Mouse (Mus musculus): ENCODE data around the gene Lin54. TPM values are rescaled to one million over a fixed set of nuclear protein-coding genes. Genes with fewer than 3 reads are reported as not detected.
A peak's percentile ranks its signal among the peaks of the same experiment; 100 is the strongest.

Lin54 gene
- polyA plus RNA-seq (2015; fragmentation: Nextera tagmentation; extraction: Ambion mirVana), result 11.8 and 12.9 TPM in 2 replicates

DNA sequence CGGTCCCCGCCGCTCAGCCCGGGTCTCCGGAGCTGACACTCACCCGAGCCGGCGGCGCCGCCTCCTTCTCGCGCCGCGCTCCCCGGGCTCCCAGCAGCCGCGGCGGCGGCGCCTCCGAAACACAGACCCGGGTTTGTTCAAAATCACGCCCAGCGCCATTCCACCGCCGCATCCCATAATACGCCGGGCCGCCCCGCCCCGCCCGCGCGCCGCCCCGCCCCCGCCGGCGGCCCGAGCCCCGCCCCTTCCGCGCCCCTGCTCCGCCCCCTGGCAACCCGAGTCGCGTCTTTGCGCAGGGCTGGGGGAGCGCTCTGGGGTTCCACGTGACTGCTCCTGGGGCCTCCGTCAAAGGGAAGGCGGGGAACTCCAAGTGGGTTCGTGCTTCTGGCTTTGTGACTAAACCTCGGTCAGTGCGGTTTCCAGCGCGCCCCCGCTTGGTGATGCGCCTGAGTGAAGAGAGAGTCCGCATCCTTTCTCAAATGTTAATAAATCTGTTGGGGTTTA, at the start of gene Lin54:
Gene Lin54, minus strand, starts transcription at position 182 of the 504 bp plus-strand sequence.
- under 1% methylated on average over 43 of the region's 60 CpGs for WGBS
- H3K4me1 ChIP-seq, result peaks cover 8% of the 10 kb centered on the region; the same call in 1 of the 2 replicates
- ATAC-seq (ENCODE audit: insufficient read depth, low FRiP score, low read depth), result peak; percentile 94

DNA sequence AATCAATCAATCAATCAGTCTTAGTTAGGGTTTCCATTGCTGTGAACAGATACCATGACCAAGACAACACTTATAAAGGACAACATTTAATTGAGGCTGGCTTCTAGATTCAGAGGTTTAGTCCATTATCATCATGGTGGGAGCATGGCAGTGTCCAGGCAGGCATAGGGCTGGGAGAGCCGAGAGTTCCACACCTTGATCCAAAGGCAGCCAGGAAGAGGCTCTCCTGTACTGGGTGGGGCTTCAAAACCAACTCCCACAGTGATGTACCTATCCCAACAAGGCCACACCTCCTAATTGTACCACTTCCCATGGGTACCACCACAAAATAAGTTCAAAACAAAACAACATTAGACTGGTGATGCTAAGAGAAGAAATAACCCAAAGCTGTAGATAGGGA, 49.7 kb upstream of the Lin54 start:
- Histone ChIP-seq H3K9ac (no peak overlapping the region), H3K4me1 (no peaks in the 10 kb centered on the region), H3K27ac (no peak overlapping the region), H3K4me2 (no peak overlapping the region), H3K27me3 (replicated peaks) (no peaks in the 10 kb centered on the region), H3K4me3 (replicated peaks) (no peak overlapping the region), H3K36me3 (peaks cover 16% of the 10 kb centered on the region), H3K9me3 (no peaks in the 10 kb centered on the region)
- WGBS, result 90% methylated on average over 1 of the region's 1 CpGs
- ATAC-seq (ENCODE audit: insufficient read depth, low FRiP score, low read depth), result no peak

More for the DNA sequence above, at the start of gene Lin54:
- Histone ChIP-seq H3K9me3 (no peaks in the 10 kb centered on the region), H3K36me3 (no peaks in the 10 kb centered on the region), H3K27me3 (replicated peaks) (no peaks in the 10 kb centered on the region), H3K27ac (peak within 1 kb of the TSS; percentile 85), H3K4me2 (peak within 1 kb of the TSS; percentile 95), H3K9ac (peak within 1 kb of the TSS; percentile 54), H3K4me3 (replicated peaks) (peak within 1 kb of the TSS; percentile 85)

- peaks cover 23% of the 10 kb centered on the region for H3K36me3 ChIP-seq
- no peak overlapping the region for H3K4me2 ChIP-seq
- H3K27ac ChIP-seq, result peak overlapping the region; percentile 65; the same call in 1 of the 2 replicates
- ATAC-seq (ENCODE audit: insufficient read depth, low FRiP score, low read depth), result no peak
- H3K9ac ChIP-seq, result no peak overlapping the region
- H3K4me1 ChIP-seq, result no peaks in the 10 kb centered on the region
- H3K4me3 ChIP-seq (replicated peaks), result no peak overlapping the region
- H3K9me3 ChIP-seq, result no peaks in the 10 kb centered on the region
- no peaks in the 10 kb centered on the region for H3K27me3 ChIP-seq (replicated peaks)
- 93% methylated on average over 4 of the region's 4 CpGs for WGBS
These were observed 48.9 kb upstream of the Lin54 start for GRCm38 (mm10) chr5:100549311-100549710.

GRCm38 (mm10) chr5:100548236-100548635, 47.8 kb upstream of the Lin54 start:
- Histone ChIP-seq H3K36me3 (peaks cover 28% of the 10 kb centered on the region), H3K27me3 (replicated peaks) (no peaks in the 10 kb centered on the region), H3K9ac (no peak overlapping the region), H3K27ac (peak overlapping the region; percentile 65; the same call in 1 of the 2 replicates), H3K4me3 (replicated peaks) (no peak overlapping the region), H3K4me1 (no peaks in the 10 kb centered on the region), H3K4me2 (no peak overlapping the region), H3K9me3 (no peaks in the 10 kb centered on the region)
- WGBS, result 59% methylated on average over 2 of the region's 2 CpGs
- peak; percentile 85 for ATAC-seq (ENCODE audit: insufficient read depth, low FRiP score, low read depth)

- 82% methylated on average over 6 of the region's 6 CpGs for WGBS
- H3K36me3 ChIP-seq, result peaks cover 38% of the 10 kb centered on the region
- no peak overlapping the region for H3K9ac ChIP-seq
- H3K9me3 ChIP-seq, result no peaks in the 10 kb centered on the region
- no peak overlapping the region for H3K27ac ChIP-seq
- no peak overlapping the region for H3K4me3 ChIP-seq (replicated peaks)
- no peak for ATAC-seq (ENCODE audit: insufficient read depth, low FRiP score, low read depth)
- H3K4me1 ChIP-seq, result no peaks in the 10 kb centered on the region
- no peaks in the 10 kb centered on the region for H3K27me3 ChIP-seq (replicated peaks)
- H3K4me2 ChIP-seq, result no peak overlapping the region
These were observed 46.0 kb upstream of the Lin54 start for GRCm38 (mm10) chr5:100546294-100547080.

- Histone ChIP-seq H3K4me3 (replicated peaks) (no peak overlapping the region), H3K9me3 (no peaks in the 10 kb centered on the region), H3K9ac (no peak overlapping the region), H3K4me2 (no peak overlapping the region), H3K27me3 (replicated peaks) (no peaks in the 10 kb centered on the region), H3K36me3 (peaks cover 23% of the 10 kb centered on the region), H3K27ac (no peak overlapping the region), H3K4me1 (no peaks in the 10 kb centered on the region)
- 77% methylated on average over 3 of the region's 3 CpGs for WGBS
- no peak for ATAC-seq (ENCODE audit: insufficient read depth, low FRiP score, low read depth)
These were observed 36.2 kb upstream of the Lin54 start for GRCm38 (mm10) chr5:100536638-100537037.

DNA sequence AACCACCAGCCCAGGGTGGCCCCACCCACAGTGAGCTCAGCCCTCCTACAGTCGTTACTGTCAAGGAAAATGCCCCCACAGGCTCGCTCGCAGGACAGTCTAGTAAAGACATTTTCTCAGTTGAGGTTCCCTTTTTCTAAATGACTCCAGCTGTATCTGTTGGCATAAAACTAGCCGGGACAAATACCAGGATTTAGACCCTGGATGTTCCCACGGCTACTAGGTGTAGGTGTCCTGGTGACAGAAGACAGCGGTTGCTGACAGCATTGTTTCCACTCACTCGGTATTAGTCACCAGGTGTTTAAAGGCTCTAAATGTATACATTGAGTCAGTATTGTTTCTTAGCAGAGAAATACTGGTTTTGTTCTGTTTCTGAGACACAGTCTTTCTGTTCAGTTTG, 35.4 kb upstream of the Lin54 start:
- Histone ChIP-seq H3K9ac (no peak overlapping the region), H3K4me1 (no peaks in the 10 kb centered on the region), H3K9me3 (no peaks in the 10 kb centered on the region), H3K27ac (no peak overlapping the region; the same call in 1 of the 2 replicates), H3K4me2 (no peak overlapping the region), H3K36me3 (peaks cover 23% of the 10 kb centered on the region), H3K4me3 (replicated peaks) (no peak overlapping the region), H3K27me3 (replicated peaks) (no peaks in the 10 kb centered on the region)
- no peak for ATAC-seq (ENCODE audit: insufficient read depth, low FRiP score, low read depth)
- WGBS, result 70% methylated on average over 7 of the region's 7 CpGs

GRCm38 (mm10) chr5:100526164-100526563, 25.7 kb upstream of the Lin54 start:
- Histone ChIP-seq H3K4me2 (no peak overlapping the region), H3K4me1 (no peaks in the 10 kb centered on the region), H3K4me3 (replicated peaks) (no peak overlapping the region), H3K27ac (no peak overlapping the region), H3K9ac (no peak overlapping the region), H3K9me3 (no peaks in the 10 kb centered on the region), H3K36me3 (peaks cover 18% of the 10 kb centered on the region), H3K27me3 (replicated peaks) (no peaks in the 10 kb centered on the region)
- WGBS, result 64% methylated on average over 7 of the region's 7 CpGs
- ATAC-seq (ENCODE audit: insufficient read depth, low FRiP score, low read depth), result no peak

GRCm38 (mm10) chr5:100525620-100526019, 25.2 kb upstream of the Lin54 start:
- Histone ChIP-seq H3K4me3 (replicated peaks) (no peak overlapping the region), H3K9me3 (no peaks in the 10 kb centered on the region), H3K4me1 (no peaks in the 10 kb centered on the region), H3K27ac (no peak overlapping the region), H3K36me3 (peaks cover 13% of the 10 kb centered on the region), H3K27me3 (replicated peaks) (no peaks in the 10 kb centered on the region), H3K4me2 (no peak overlapping the region), H3K9ac (no peak overlapping the region)
- WGBS, result 68% methylated on average over 3 of the region's 3 CpGs
- no peak for ATAC-seq (ENCODE audit: insufficient read depth, low FRiP score, low read depth)

DNA sequence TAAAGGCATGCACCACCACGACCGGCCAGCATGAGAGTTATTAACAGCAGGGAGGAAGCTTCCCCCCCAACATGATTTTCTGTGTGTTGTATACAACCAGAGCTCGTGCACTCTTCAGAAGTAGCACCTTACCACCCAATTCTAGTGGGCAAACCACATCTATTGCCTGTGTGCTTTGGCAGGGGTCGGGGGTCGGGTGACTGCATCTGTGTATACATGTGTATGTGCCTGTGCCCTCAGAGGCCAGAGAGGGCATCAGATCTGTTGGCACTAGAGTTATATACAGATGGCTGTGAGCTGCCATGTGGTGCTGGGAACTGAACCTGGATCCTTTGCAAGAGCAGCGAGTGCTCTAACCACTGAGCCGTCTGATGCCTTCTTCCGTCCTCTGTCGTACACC, 24.5 kb upstream of the Lin54 start:
- Histone ChIP-seq H3K27ac (no peak overlapping the region), H3K27me3 (replicated peaks) (no peaks in the 10 kb centered on the region), H3K36me3 (peaks cover 6% of the 10 kb centered on the region), H3K4me2 (no peak overlapping the region), H3K9ac (no peak overlapping the region), H3K4me3 (replicated peaks) (no peak overlapping the region), H3K4me1 (0 out of 2 replicates have a peak, but pooled peaks cover 3% of the 10 kb centered on the region), H3K9me3 (no peaks in the 10 kb centered on the region)
- no peak for ATAC-seq (ENCODE audit: insufficient read depth, low FRiP score, low read depth)
- WGBS, result 90% methylated on average over 9 of the region's 9 CpGs

DNA sequence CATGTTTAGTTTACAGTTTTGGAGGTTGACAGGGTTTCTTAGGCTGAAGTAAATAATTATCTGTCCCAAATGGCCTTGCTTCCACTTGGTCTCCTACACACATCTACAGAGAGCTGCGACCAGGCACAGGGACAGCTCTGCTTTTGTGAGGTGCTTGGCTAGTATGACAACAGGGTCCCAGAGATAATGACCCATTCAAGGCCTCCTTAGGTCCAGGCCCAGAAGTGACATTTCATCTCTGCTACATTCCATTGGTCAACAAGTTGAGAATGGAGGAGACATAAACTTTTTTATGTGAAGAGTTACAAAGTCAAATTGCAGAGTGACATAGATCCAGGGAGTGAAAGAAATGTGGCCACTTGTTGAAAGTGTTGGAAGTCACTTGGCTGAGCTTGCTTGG, 22.9 kb upstream of the Lin54 start:
- Histone ChIP-seq H3K4me3 (replicated peaks) (no peak overlapping the region), H3K27me3 (replicated peaks) (no peaks in the 10 kb centered on the region), H3K36me3 (no peaks in the 10 kb centered on the region; the same call in 1 of the 2 replicates), H3K9ac (no peak overlapping the region), H3K27ac (no peak overlapping the region), H3K4me1 (0 out of 2 replicates have a peak, but pooled peaks cover 4% of the 10 kb centered on the region), H3K4me2 (no peak overlapping the region), H3K9me3 (no peaks in the 10 kb centered on the region)
- WGBS, result 90% methylated on average over 1 of the region's 1 CpGs
- no peak for ATAC-seq (ENCODE audit: insufficient read depth, low FRiP score, low read depth)

GRCm38 (mm10) chr5:100520223-100520622, 19.8 kb upstream of the Lin54 start:
- H3K9me3 ChIP-seq, result no peaks in the 10 kb centered on the region
- peak overlapping the region; percentile 19; the same call in 1 of the 2 replicates for H3K4me2 ChIP-seq
- peaks cover 7% of the 10 kb centered on the region; the same call in 1 of the 2 replicates for H3K4me1 ChIP-seq
- whole genome bisulfite sequencing, result 86% methylated on average over 2 of the region's 2 CpGs
- no peaks in the 10 kb centered on the region for H3K36me3 ChIP-seq
- ATAC-seq (ENCODE audit: insufficient read depth, low FRiP score, low read depth), result no peak
- H3K9ac ChIP-seq, result no peak overlapping the region
- H3K27ac ChIP-seq, result no peak overlapping the region
- 0 out of 2 replicates have a peak overlapping the region, but pooled peaks have one; percentile 1 for H3K4me3 ChIP-seq (replicated peaks)
- no peaks in the 10 kb centered on the region for H3K27me3 ChIP-seq (replicated peaks)

Measured in stomach, embryonic 15.5 days (tissue).